Mouse (Mus musculus) liver, postnatal 0 days (tissue): ENCODE measurements around the gene Dnpep.

Experiments used
- CTCF ChIP-seq: sonication (generic); IDR thresholded peaks from 2 replicates; pipeline ENCODE4 v1.5.1; 2016; ENCODE audit warnings: antibody characterized with exemption, low read depth
- EP300 ChIP-seq: IDR thresholded peaks from 2 replicates; pipeline ENCODE4 v1.6.1; 2016; ENCODE audit warnings: antibody characterized with exemption, low read depth, mild to moderate bottlenecking

DNA sequence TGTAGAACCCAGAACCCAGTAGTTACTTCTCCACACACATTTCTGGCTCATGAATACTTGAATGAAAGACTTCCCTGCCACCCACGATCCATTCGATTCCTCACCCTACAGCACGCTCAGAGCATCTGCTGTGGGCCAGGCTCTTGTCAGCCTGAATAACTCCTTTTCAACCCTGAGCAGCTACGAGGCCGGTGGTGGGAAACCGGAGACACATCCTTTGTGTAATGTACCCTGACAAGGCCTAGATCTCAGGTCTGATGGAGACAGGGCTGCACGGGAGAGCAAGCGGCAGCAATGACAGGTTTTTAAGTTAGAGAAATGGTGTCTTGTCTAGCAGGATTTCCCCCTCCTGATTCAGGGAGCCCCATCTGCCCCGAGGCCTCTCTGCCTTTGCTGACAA is 21.5 kb upstream of the Dnpep start:
- TF ChIP-seq CTCF: no peak
- no peak for TF ChIP-seq EP300
